In genomic region chr6:123184862-123185261, GRCm38 (mm10) we compare ENCODE assay signal across 11 mouse cellular contexts. TPM values are rescaled to one million over a fixed set of nuclear protein-coding genes. Genes with fewer than 3 reads are reported as not detected.
A peak's percentile ranks its signal among the peaks of the same experiment; 100 is the strongest.
DNase-seq lines count a peak whose midpoint lies in the region; ATAC-seq and TF ChIP-seq lines count a peak whose summit lies in the region.
"Not testable (repeated sequence)": the region's sequence is repeated elsewhere in the genome, so short reads cannot be mapped to it uniquely, and the experiment has no call there.
"Had no signal": no experiment of that assay in that cellular context is flagged by ENCODE, and none has a peak within 500 bp of the region (broad histone marks: within the 10 kb centered on the region; RNA-seq: fewer than 3 reads in every experiment).

No protein-coding gene starts in this region.

- not testable (repeated sequence) for H3K36me3 ChIP-seq in ES-E14 (ENCODE audit: control insufficient read depth, insufficient read depth, low read length, poor library complexity, severe bottlenecking)

- intact Hi-C loops in left cerebral cortex, postnatal 25 days (cut with DNase I): loop anchor here (10.0 kb wide), 1 partner anchor 290 kb away; no protein-coding TSS in a partner anchor

- H3K4me3 ChIP-seq in ES-E14 (ENCODE audit: insufficient read depth in 1 of 2, low read depth in 1 of 2, low read length in 2 of 2, poor library complexity in 1 of 2, severe bottlenecking in 1 of 2): not testable (repeated sequence)

- DNase-seq in ES-E14 (ENCODE audit: low read depth, low spot score): not testable (repeated sequence)
- DNase-seq in ZHBTc4 (ENCODE audit: low read depth, low spot score): peak; percentile 32
- DNase-seq in kidney, postnatal 10 days: peak; percentile 9
- DNase-seq in left cerebral cortex, postnatal 25 days (ENCODE audit: low spot score in 2 of 2): peak; percentile 4 to 14
- DNase-seq in lung, postnatal 36 days: peak; percentile 31
- DNase-seq in right cerebral cortex, adult 18-20 months: peak; percentile 7

- H3K4me1 ChIP-seq in ES-E14 (ENCODE audit: control insufficient read depth in 2 of 2, insufficient read depth in 2 of 2, low read length in 2 of 2, poor library complexity in 1 of 2): not testable (repeated sequence)

- H3K9ac ChIP-seq in ES-E14 (ENCODE audit: insufficient read depth, low read depth, low read length, poor library complexity, severe bottlenecking): not testable (repeated sequence)

- in situ Hi-C loops in ES-E14 (cut with MboI; ENCODE audit: low sequenced_read_pairs in 2 of 2, unreplicated experiment in 2 of 2): not testable (repeated sequence)

- not testable (repeated sequence) for H3K27ac ChIP-seq in ES-E14 (ENCODE audit: insufficient read depth, low read depth, low read length, poor library complexity, severe bottlenecking)

- ATAC-seq in granulocyte monocyte progenitor cell, adult 5-6 weeks (replicated peaks; ENCODE audit: poor library complexity, severe bottlenecking): peak; percentile 100

- H3K9me3 ChIP-seq in ES-E14 (ENCODE audit: control insufficient read depth, insufficient read depth, low read depth, low read length): not testable (repeated sequence)

TF ChIP-seq in ES-E14, 5 proteins besides CTCF, POLR2A, EP300 and RAD21:
- TF ChIP-seq ZC3H11A (IDR thresholded peaks at IDR 0.05; ENCODE audit: borderline replicate concordance, low read depth, low read length): 0 out of 2 replicates have a peak, but pooled peaks have one; percentile 6

RNA-seq across cellular contexts. Expression of gene Clec4b2, which starts 12.2 kb away (rescaled TPM):
- not detected in 2 replicates for total RNA-seq in ES-E14 (2012; rRNA removed)
- 2.0 TPM in 1 of 2 replicates, not detected in the other for total RNA-seq in granulocyte monocyte progenitor cell, adult 5-6 weeks (2014; fragmentation: Nextera tagmentation)
- total RNA-seq in granulocyte monocyte progenitor cell, adult 5-6 weeks (2017): 2.1 and 5.1 TPM in 2 replicates
- total RNA-seq in left cerebral cortex, postnatal 25 days (2021): not detected
- total RNA-seq: adrenal gland, adult 18-20 months; gastrocnemius, postnatal 10 days; heart, adult 18-20 months; heart, postnatal 36 days had no signal

RNA-seq across cellular contexts. Expression of gene Clec4n, which starts 44.8 kb away (rescaled TPM):
- total RNA-seq in ES-E14 (2012; rRNA removed): not detected in 2 replicates
- not detected in 2 replicates for total RNA-seq in granulocyte monocyte progenitor cell, adult 5-6 weeks (2014; fragmentation: Nextera tagmentation)
- total RNA-seq in granulocyte monocyte progenitor cell, adult 5-6 weeks (2017): 0.57 TPM in 1 of 2 replicates, not detected in the other
- not detected for total RNA-seq in left cerebral cortex, postnatal 25 days (2021)
